In the genomic region with DNA sequence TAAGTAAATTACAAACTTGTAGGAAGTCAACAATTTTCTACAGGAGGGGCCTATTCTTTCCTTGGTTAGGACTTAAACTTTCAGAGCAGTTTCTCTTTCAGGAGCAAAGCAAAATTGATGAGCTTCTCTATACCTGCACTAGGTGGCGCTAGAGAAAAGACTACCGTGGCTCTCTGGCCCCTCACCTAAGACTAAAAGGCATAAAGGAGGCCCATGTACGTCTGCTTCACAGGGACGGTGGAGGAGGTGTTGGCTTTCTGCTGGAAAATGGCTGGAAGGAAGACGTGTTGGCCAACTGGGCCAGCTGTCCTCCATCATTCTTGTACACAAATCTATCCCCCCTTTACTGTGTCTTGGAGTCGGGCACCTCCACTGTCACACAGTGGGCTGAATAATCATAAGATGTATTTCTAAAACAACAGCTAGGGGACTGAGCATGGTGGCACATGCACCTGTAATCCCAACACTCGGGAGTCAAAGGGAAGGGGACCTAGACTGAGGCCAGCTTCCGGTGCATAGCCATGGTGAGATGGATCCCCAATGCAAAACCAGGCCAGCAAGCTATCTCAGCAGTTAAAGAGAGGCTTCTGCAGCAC, we compare ENCODE assay signal across 9 mouse cellular contexts. TPM values are rescaled to one million over a fixed set of nuclear protein-coding genes. Genes with fewer than 3 reads are reported as not detected.
DNase-seq lines count a peak whose midpoint lies in the region; ATAC-seq lines count a peak whose summit lies in the region.
"Had no signal": no experiment of that assay in that cellular context is flagged by ENCODE, and none has a peak within 500 bp of the region (broad histone marks: within the 10 kb centered on the region; RNA-seq: fewer than 3 reads in every experiment).

No protein-coding gene starts in this region.

- no peak overlapping the region for H3K4me2 ChIP-seq in forebrain, embryonic 12.5 days
- H3K4me2 ChIP-seq in neural tube, embryonic 12.5 days (replicated peaks): no peak overlapping the region
- H3K4me2 ChIP-seq in neural tube, embryonic 15.5 days: no peak overlapping the region
- no peak overlapping the region for H3K4me2 ChIP-seq in hindbrain, embryonic 14.5 days (replicated peaks)
- H3K4me2 ChIP-seq: limb, embryonic 12.5 days had no signal

- H3K27me3 ChIP-seq in forebrain, embryonic 10.5 days (ENCODE audit: poor library complexity, severe bottlenecking): no peaks in the 10 kb centered on the region
- no peaks in the 10 kb centered on the region for H3K27me3 ChIP-seq in forebrain, embryonic 12.5 days
- H3K27me3 ChIP-seq in neural tube, embryonic 12.5 days (replicated peaks): no peaks in the 10 kb centered on the region
- no peaks in the 10 kb centered on the region for H3K27me3 ChIP-seq in neural tube, embryonic 15.5 days (replicated peaks)
- H3K27me3 ChIP-seq in hindbrain, embryonic 14.5 days (ENCODE audit: control insufficient read depth, insufficient read depth, low read length): no peaks in the 10 kb centered on the region
- H3K27me3 ChIP-seq: limb, embryonic 12.5 days had no signal

- no peak overlapping the region for H3K4me3 ChIP-seq in forebrain, embryonic 10.5 days
- no peak overlapping the region for H3K4me3 ChIP-seq in forebrain, embryonic 12.5 days (replicated peaks)
- no peak overlapping the region for H3K4me3 ChIP-seq in neural tube, embryonic 12.5 days
- H3K4me3 ChIP-seq in neural tube, embryonic 15.5 days (replicated peaks): no peak overlapping the region
- no peak overlapping the region for H3K4me3 ChIP-seq in hindbrain, embryonic 14.5 days (replicated peaks; ENCODE audit: low read length)
- H3K4me3 ChIP-seq: limb, embryonic 12.5 days had no signal

- no peak overlapping the region for H3K9ac ChIP-seq in forebrain, embryonic 12.5 days
- H3K9ac ChIP-seq in neural tube, embryonic 12.5 days: no peak overlapping the region
- no peak overlapping the region for H3K9ac ChIP-seq in neural tube, embryonic 15.5 days (replicated peaks)
- H3K9ac ChIP-seq in hindbrain, embryonic 14.5 days: no peak overlapping the region
- H3K9ac ChIP-seq: limb, embryonic 12.5 days had no signal

- peaks cover 27% of the 10 kb centered on the region for H3K36me3 ChIP-seq in forebrain, embryonic 10.5 days (replicated peaks)
- peaks cover 10% of the 10 kb centered on the region for H3K36me3 ChIP-seq in forebrain, embryonic 12.5 days (replicated peaks)
- H3K36me3 ChIP-seq in neural tube, embryonic 12.5 days: peaks cover 5% of the 10 kb centered on the region; the same call in 1 of the 2 replicates
- peaks cover 2% of the 10 kb centered on the region; the same call in 1 of the 2 replicates for H3K36me3 ChIP-seq in neural tube, embryonic 15.5 days
- H3K36me3 ChIP-seq in hindbrain, embryonic 14.5 days (replicated peaks; ENCODE audit: control insufficient read depth, insufficient read depth): peaks cover 5% of the 10 kb centered on the region; the same call in 1 of the 2 replicates

- no peaks in the 10 kb centered on the region for H3K9me3 ChIP-seq in forebrain, embryonic 10.5 days
- H3K9me3 ChIP-seq in forebrain, embryonic 12.5 days: no peaks in the 10 kb centered on the region
- H3K9me3 ChIP-seq in neural tube, embryonic 12.5 days: no peaks in the 10 kb centered on the region
- no peaks in the 10 kb centered on the region for H3K9me3 ChIP-seq in neural tube, embryonic 15.5 days (replicated peaks)
- no peaks in the 10 kb centered on the region for H3K9me3 ChIP-seq in hindbrain, embryonic 14.5 days (ENCODE audit: control insufficient read depth, low read length)
- H3K9me3 ChIP-seq: limb, embryonic 12.5 days had no signal

- WGBS in forebrain, embryonic 10.5 days: 41% methylated on average over 8 of the region's 8 CpGs
- 34% methylated on average over 8 of the region's 8 CpGs for WGBS in forebrain, embryonic 12.5 days
- 42% methylated on average over 8 of the region's 8 CpGs for WGBS in neural tube, embryonic 12.5 days
- 36% methylated on average over 8 of the region's 8 CpGs for WGBS in neural tube, embryonic 15.5 days
- WGBS in hindbrain, embryonic 14.5 days: 41% methylated on average over 8 of the region's 8 CpGs

- peaks cover 26% of the 10 kb centered on the region for H3K4me1 ChIP-seq in forebrain, embryonic 10.5 days
- H3K4me1 ChIP-seq in forebrain, embryonic 12.5 days: 0 out of 2 replicates have a peak, but pooled peaks cover 4% of the 10 kb centered on the region
- no peaks in the 10 kb centered on the region; the same call in 1 of the 2 replicates for H3K4me1 ChIP-seq in neural tube, embryonic 12.5 days
- H3K4me1 ChIP-seq in neural tube, embryonic 15.5 days: no peaks in the 10 kb centered on the region
- no peaks in the 10 kb centered on the region for H3K4me1 ChIP-seq in hindbrain, embryonic 14.5 days (replicated peaks; ENCODE audit: control insufficient read depth, insufficient read depth, low read length)

- peak; percentile 42 for DNase-seq in forebrain, embryonic 10.5 days (ENCODE audit: extremely low spot score, low spot score)
- DNase-seq in cerebellum, postnatal 36 days: peak; percentile 11 to 34
- peak; percentile 72 for DNase-seq in hindbrain, embryonic 14.5 days (ENCODE audit: low spot score)
- peak; percentile 78 for DNase-seq in naive thymus-derived CD4-positive, alpha-beta T cell, adult 2 months (ENCODE audit: low read depth)
- DNase-seq in right cerebral cortex, postnatal 10 days (ENCODE audit: low spot score in 2 of 2): no peak

- 0 out of 2 replicates have a peak overlapping the region, but pooled peaks have one; percentile 40 for H3K27ac ChIP-seq in forebrain, embryonic 10.5 days
- no peak overlapping the region for H3K27ac ChIP-seq in forebrain, embryonic 12.5 days
- H3K27ac ChIP-seq in neural tube, embryonic 12.5 days: no peak overlapping the region
- H3K27ac ChIP-seq in neural tube, embryonic 15.5 days (replicated peaks): no peak overlapping the region
- no peak overlapping the region for H3K27ac ChIP-seq in hindbrain, embryonic 14.5 days
- H3K27ac ChIP-seq: limb, embryonic 12.5 days had no signal

- no peak for ATAC-seq in forebrain, embryonic 12.5 days (ENCODE audit: low FRiP score)
- 0 out of 2 replicates have a peak, but pooled peaks have one; percentile 30 for ATAC-seq in neural tube, embryonic 12.5 days (ENCODE audit: low FRiP score, low read depth)
- no peak for ATAC-seq in neural tube, embryonic 15.5 days (ENCODE audit: low FRiP score)
- no peak for ATAC-seq in hindbrain, embryonic 14.5 days (ENCODE audit: low FRiP score)

RNA-seq across cellular contexts. Expression of gene Phxr2, which starts 36.0 kb away (rescaled TPM):
- 0.14 TPM in 1 of 2 replicates, not detected in the other for polyA plus RNA-seq in forebrain, embryonic 10.5 days (2016; fragmentation: Nextera tagmentation; extraction: Ambion mirVana)
- polyA plus RNA-seq in forebrain, embryonic 12.5 days (2016; fragmentation: Nextera tagmentation; extraction: Ambion mirVana): not detected in 2 replicates
- 0.16 TPM in 1 of 2 replicates, not detected in the other for polyA plus RNA-seq in neural tube, embryonic 12.5 days (2016; fragmentation: Nextera tagmentation; extraction: Ambion mirVana)
- polyA plus RNA-seq in neural tube, embryonic 15.5 days (2015; fragmentation: Nextera tagmentation; extraction: Ambion mirVana): not detected in 2 replicates
- not detected in 2 replicates for polyA plus RNA-seq in hindbrain, embryonic 14.5 days (2014; fragmentation: Nextera tagmentation; extraction: Ambion mirVana)

RNA-seq across cellular contexts. Expression of gene Galnt4, which starts 54.1 kb away (rescaled TPM):
- polyA plus RNA-seq in forebrain, embryonic 10.5 days (2016; fragmentation: Nextera tagmentation; extraction: Ambion mirVana): 5.0 and 5.3 TPM in 2 replicates
- polyA plus RNA-seq in forebrain, embryonic 12.5 days (2016; fragmentation: Nextera tagmentation; extraction: Ambion mirVana): 4.4 and 5.1 TPM in 2 replicates
- 4.6 and 5.0 TPM in 2 replicates for polyA plus RNA-seq in neural tube, embryonic 12.5 days (2016; fragmentation: Nextera tagmentation; extraction: Ambion mirVana)
- polyA plus RNA-seq in neural tube, embryonic 15.5 days (2015; fragmentation: Nextera tagmentation; extraction: Ambion mirVana): 2.7 and 4.2 TPM in 2 replicates
- polyA plus RNA-seq in hindbrain, embryonic 14.5 days (2014; fragmentation: Nextera tagmentation; extraction: Ambion mirVana): 4.5 and 4.7 TPM in 2 replicates

RNA-seq across cellular contexts. Expression of gene Poc1b, which starts 55.2 kb away (rescaled TPM):
- polyA plus RNA-seq in forebrain, embryonic 10.5 days (2016; fragmentation: Nextera tagmentation; extraction: Ambion mirVana): 35.0 and 36.0 TPM in 2 replicates
- polyA plus RNA-seq in forebrain, embryonic 12.5 days (2016; fragmentation: Nextera tagmentation; extraction: Ambion mirVana): 24.6 and 25.5 TPM in 2 replicates
- 17.7 and 21.9 TPM in 2 replicates for polyA plus RNA-seq in neural tube, embryonic 12.5 days (2016; fragmentation: Nextera tagmentation; extraction: Ambion mirVana)
- 9.3 and 14.1 TPM in 2 replicates for polyA plus RNA-seq in neural tube, embryonic 15.5 days (2015; fragmentation: Nextera tagmentation; extraction: Ambion mirVana)
- polyA plus RNA-seq in hindbrain, embryonic 14.5 days (2014; fragmentation: Nextera tagmentation; extraction: Ambion mirVana): 12.5 and 17.3 TPM in 2 replicates

Comparison
In these comparisons a context has a peak if more than half of its experiments do, and no peak if none do; other contexts are left out.
1. DNase-seq: peak in forebrain, embryonic 10.5 days (single experiment), cerebellum, postnatal 36 days (2 of 2), hindbrain, embryonic 14.5 days (single experiment) and naive thymus-derived CD4-positive, alpha-beta T cell, adult 2 months (single experiment); none in right cerebral cortex, postnatal 10 days (0 of 2).